Mouse (Mus musculus) liver, embryonic 15.5 days (tissue): ENCODE results near the gene Emx2. TPM values are rescaled to one million over a fixed set of nuclear protein-coding genes. Genes with fewer than 3 reads are reported as not detected.

Experiments
- ATAC-seq: fragments of 200-750 bp; cut with Nextera tagmentation; 2 replicates; pipeline ENCODE4 v1.8.0; 2017; ENCODE audit warnings: moderate number of reproducible peaks, mild to moderate bottlenecking, moderate library complexity; ENCODE audit not compliant: insufficient read depth
- H3K27ac ChIP-seq: fragments of 300-500 bp; sonication (generic); replicated peaks from 2 replicates; pipeline ENCODE4 v1.5.1; 2015; ENCODE audit warnings: mild to moderate bottlenecking, inconsistent platforms
- H3K27me3 ChIP-seq: fragments of 300-500 bp; sonication (generic); 2 replicates; pipeline ENCODE4 v1.6.1; 2015; ENCODE audit warnings: mild to moderate bottlenecking, inconsistent platforms
- H3K36me3 ChIP-seq: fragments of 300-500 bp; sonication (generic); replicated peaks from 2 replicates; pipeline ENCODE4 v1.6.1; 2015; ENCODE audit warnings: moderate library complexity, mild to moderate bottlenecking, inconsistent platforms
- H3K4me1 ChIP-seq: fragments of 300-500 bp; sonication (generic); replicated peaks from 2 replicates; pipeline ENCODE4 v1.6.1; 2015; ENCODE audit warnings: inconsistent platforms
- H3K4me2 ChIP-seq: fragments of 300-500 bp; sonication (generic); 2 replicates; pipeline ENCODE4 v1.6.1; 2015; ENCODE audit warnings: moderate library complexity, mild to moderate bottlenecking, inconsistent platforms
- H3K4me3 ChIP-seq: fragments of 300-500 bp; sonication (generic); replicated peaks from 2 replicates; pipeline ENCODE4 v1.5.1; 2015; ENCODE audit warnings: mild to moderate bottlenecking, inconsistent platforms
- H3K9ac ChIP-seq: fragments of 300-500 bp; sonication (generic); 2 replicates; pipeline ENCODE4 v1.6.1; 2015; ENCODE audit warnings: moderate library complexity, mild to moderate bottlenecking, inconsistent platforms
- H3K9me3 ChIP-seq: fragments of 300-500 bp; sonication (generic); replicated peaks from 2 replicates; pipeline ENCODE4 v1.6.1; 2016; ENCODE audit warnings: inconsistent platforms
- WGBS: fragments of 180-500 bp; shearing (Covaris S2); methylation state at CpG from one replicate; pipeline ENCODE4 v1.1.7; 2015; ENCODE audit warnings: mixed read lengths; ENCODE audit not compliant: insufficient replicate concordance; 5-methylcytosine and 5-hydroxymethylcytosine counted together
- polyA plus RNA-seq: library from polyadenylated mRNA; unstranded; fragments of >200 nt; fragmentation: Nextera tagmentation; extraction: Ambion mirVana; gene quantifications from 2 replicates; pipeline ENCODE4 v1.2.1, GENCODE M21; 2015

Gene Emx2
- polyA plus RNA-seq, 1 experiment from 2014 or later, result 0.07 TPM

DNA sequence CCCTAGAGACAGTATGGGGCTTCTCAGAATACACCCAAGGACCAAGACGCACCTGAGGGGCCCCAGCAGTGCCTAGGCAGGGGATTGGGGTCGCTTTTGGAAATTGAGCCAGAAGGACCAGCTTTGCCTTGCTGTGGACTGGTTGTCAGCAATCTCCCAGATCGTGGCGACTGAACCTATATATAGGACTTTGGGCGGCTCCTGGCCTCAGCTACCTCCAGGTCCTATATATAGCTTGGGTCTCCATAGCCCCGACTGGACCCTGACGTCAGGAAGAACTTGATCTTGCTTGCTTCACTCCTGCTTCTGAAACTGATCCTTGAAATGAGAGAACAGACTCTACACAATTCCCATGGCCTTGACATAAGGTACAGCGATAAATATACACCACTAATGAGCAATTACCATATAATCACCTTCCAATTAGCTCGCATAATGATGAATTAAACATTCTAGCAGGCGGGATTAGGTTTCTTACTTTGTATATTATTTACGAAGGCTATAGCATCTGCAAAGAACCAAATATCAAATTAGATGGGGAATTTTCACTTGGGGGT is 12.0 kb downstream of the Emx2 start:
- H3K27ac ChIP-seq, result no peak overlapping the region
- ATAC-seq, result no peak
- WGBS, result 9% methylated on average over 11 of the region's 11 CpGs

DNA sequence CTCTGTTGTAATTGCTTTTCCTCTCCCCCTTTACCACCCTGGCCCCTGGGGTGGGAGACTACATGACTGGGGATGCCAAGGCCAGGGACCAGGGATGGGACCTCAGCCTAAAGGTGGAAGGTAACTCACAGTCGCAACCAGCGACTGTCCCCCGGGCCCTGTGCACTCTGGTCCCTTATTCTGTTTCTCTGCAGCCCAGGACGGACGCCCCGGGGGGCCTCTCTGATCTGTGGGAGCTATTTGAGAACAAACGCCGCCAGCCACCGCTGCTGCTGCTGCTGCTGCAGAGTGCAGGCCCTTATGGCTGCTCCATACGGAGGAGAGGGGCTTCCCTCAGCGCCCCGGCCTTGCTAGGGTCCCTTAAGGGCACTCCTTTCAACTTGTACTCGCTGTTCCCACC is 12.7 kb downstream of the Emx2 start:
- 2% methylated on average over 13 of the region's 13 CpGs for WGBS
- Histone ChIP-seq H3K4me2 (no peak overlapping the region), H3K4me3 (no peak overlapping the region), H3K4me1 (no peaks in the 10 kb centered on the region), H3K36me3 (no peaks in the 10 kb centered on the region), H3K27ac (no peak overlapping the region), H3K9ac (no peak overlapping the region), H3K9me3 (no peaks in the 10 kb centered on the region), H3K27me3 (peaks cover 83% of the 10 kb centered on the region)
- ATAC-seq, result no peak

More for the DNA sequence above, 12.0 kb downstream of the Emx2 start:
- Histone ChIP-seq H3K4me1 (no peaks in the 10 kb centered on the region), H3K9me3 (no peaks in the 10 kb centered on the region), H3K4me3 (no peak overlapping the region), H3K36me3 (no peaks in the 10 kb centered on the region), H3K27me3 (peaks cover 86% of the 10 kb centered on the region), H3K4me2 (no peak overlapping the region), H3K9ac (no peak overlapping the region)

DNA sequence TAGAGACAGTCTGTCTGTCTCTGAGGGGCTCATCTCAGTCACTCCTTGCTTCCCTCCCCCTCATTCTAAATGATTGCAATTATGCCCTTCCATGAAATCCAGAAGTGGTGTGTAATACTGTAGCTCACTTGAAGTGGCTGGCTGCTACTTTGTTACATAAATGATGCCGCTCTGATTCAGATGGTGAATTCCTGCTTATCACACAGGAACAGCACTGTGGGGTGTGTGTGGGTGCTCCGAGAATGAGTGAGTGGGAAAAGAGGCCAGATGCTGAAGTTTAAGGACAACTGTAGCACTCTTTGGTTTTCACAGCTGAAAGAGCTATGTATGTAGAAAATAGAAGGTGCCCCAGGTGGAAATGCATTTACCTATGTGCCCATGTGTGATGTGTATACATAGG is 14.7 kb downstream of the Emx2 start:
- no peak for ATAC-seq
- no peaks in the 10 kb centered on the region for H3K36me3 ChIP-seq
- no peak overlapping the region for H3K4me2 ChIP-seq
- no peaks in the 10 kb centered on the region for H3K4me1 ChIP-seq
- H3K4me3 ChIP-seq, result no peak overlapping the region
- no peaks in the 10 kb centered on the region for H3K9me3 ChIP-seq
- WGBS, result 49% methylated on average over 2 of the region's 2 CpGs
- no peak overlapping the region for H3K27ac ChIP-seq
- peaks cover 67% of the 10 kb centered on the region for H3K27me3 ChIP-seq
- H3K9ac ChIP-seq, result no peak overlapping the region

DNA sequence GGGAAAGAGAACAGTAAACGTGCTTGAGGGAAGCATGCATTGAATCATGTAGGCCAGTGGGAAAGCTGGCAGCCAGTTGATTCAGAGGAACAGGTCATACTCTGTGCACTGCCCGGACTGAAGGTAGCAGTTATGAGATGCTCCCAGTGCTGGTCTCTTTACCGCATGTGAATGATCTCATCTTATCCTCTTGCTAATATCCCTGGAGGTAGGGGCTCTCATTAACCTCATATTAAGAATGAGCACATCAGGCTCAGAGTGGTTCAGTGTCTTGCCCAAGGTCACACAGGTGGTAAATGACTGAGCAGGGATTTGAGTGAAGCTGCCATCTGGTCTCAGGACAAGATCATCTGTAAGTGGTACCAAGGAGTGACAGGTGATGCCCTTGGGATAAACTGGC is 21.7 kb downstream of the Emx2 start:
- ATAC-seq, result no peak
- Histone ChIP-seq H3K4me3 (no peak overlapping the region), H3K9ac (no peak overlapping the region), H3K9me3 (no peaks in the 10 kb centered on the region), H3K27ac (no peak overlapping the region), H3K4me1 (no peaks in the 10 kb centered on the region), H3K4me2 (no peak overlapping the region), H3K36me3 (no peaks in the 10 kb centered on the region), H3K27me3 (peaks cover 10% of the 10 kb centered on the region)
- 63% methylated on average over 3 of the region's 3 CpGs for WGBS

DNA sequence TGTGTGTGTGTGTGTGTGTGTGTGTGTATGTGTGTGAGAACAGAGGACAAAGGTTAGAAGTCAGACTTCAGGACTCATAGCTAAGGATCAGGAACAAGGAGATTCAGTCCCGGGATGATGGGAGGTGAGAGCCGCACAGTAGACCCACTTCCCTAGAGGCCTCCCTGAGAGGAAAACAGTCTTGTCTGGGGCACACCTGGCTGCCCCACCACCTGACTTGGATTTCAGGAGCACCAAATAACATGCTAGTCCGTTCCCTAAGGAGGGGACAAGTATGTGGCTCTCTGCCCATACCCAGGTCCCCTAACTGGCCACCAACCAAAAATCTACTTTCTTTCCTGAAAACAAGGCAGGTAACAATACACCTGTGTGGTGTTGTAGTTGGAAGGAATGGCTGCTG is 22.4 kb downstream of the Emx2 start:
- Histone ChIP-seq H3K27ac (no peak overlapping the region), H3K36me3 (no peaks in the 10 kb centered on the region), H3K4me3 (no peak overlapping the region), H3K9me3 (no peaks in the 10 kb centered on the region), H3K4me2 (no peak overlapping the region), H3K9ac (no peak overlapping the region), H3K27me3 (peaks cover 4% of the 10 kb centered on the region), H3K4me1 (no peaks in the 10 kb centered on the region)
- no peak for ATAC-seq
- 76% methylated on average over 3 of the region's 3 CpGs for WGBS

DNA sequence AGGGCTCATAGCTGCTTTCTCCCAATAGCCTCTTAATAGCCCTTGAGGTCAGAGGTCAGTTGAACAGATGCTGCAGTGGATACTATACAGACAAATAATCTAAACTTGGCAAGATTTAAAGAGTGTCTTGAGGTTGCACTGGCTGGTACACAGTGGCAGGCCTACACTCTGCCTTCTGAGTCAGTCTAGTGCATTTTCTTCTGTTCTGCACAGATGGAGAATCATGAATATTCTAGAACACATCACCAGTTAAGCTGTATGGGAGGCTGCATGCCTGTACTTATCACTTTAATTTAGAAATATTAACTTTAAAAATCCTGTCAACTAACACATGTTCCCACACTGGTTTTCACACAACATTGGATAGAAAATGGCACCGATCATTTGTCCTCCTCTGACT is 34.1 kb downstream of the Emx2 start:
- Histone ChIP-seq H3K36me3 (no peaks in the 10 kb centered on the region), H3K27ac (no peak overlapping the region), H3K9me3 (no peaks in the 10 kb centered on the region), H3K4me2 (no peak overlapping the region), H3K4me3 (no peak overlapping the region), H3K9ac (no peak overlapping the region), H3K27me3 (no peaks in the 10 kb centered on the region), H3K4me1 (no peaks in the 10 kb centered on the region)
- 53% methylated on average over 1 of the region's 1 CpGs for WGBS
- no peak for ATAC-seq

DNA sequence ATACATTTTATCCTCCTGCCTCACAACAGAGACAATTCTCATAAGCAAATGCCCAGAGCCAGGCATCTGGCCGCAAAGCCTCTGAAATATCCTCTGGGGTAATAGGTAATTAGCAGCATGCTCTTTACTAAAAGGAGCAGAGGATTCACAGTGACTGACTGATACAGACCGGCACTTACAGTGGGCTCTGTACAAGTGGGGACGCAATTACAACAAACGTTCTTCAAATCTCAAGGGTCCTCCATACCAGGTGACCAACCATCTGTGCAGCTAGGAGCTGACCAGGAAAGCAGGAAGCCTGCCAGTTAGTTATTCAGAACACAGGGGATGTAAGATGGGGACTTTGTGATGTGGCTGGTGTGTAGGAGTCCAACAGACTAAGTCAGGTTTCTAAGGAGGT is 38.7 kb downstream of the Emx2 start:
- no peak overlapping the region for H3K4me2 ChIP-seq
- WGBS, result 68% methylated on average over 4 of the region's 4 CpGs
- no peaks in the 10 kb centered on the region for H3K4me1 ChIP-seq
- ATAC-seq, result no peak
- no peaks in the 10 kb centered on the region for H3K9me3 ChIP-seq
- H3K9ac ChIP-seq, result no peak overlapping the region
- H3K27me3 ChIP-seq, result no peaks in the 10 kb centered on the region
- no peaks in the 10 kb centered on the region for H3K36me3 ChIP-seq
- no peak overlapping the region for H3K4me3 ChIP-seq
- no peak overlapping the region for H3K27ac ChIP-seq

DNA sequence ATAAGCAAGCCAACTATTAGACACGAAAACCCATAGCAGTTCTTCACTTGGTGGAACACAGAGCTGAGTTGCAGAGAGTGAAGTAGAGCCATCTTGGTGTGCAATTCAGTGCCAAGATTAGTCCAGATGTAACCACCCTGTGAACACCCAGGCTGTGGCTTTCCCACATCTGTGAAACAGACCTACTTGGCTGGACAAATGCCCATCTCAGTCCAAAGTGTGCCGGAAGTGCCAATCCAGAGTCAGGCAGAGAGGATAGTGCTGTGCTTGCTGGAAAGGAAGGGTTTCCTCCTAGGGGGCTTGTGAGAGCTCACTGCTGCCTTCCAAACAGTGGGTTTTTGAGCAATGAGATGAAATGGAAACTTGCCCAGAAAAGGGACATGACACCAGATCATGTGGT is 50.7 kb downstream of the Emx2 start:
- H3K4me2 ChIP-seq, result no peak overlapping the region
- H3K9me3 ChIP-seq, result no peaks in the 10 kb centered on the region
- H3K9ac ChIP-seq, result no peak overlapping the region
- 66% methylated on average over 2 of the region's 2 CpGs for WGBS
- H3K27me3 ChIP-seq, result no peaks in the 10 kb centered on the region
- H3K4me1 ChIP-seq, result no peaks in the 10 kb centered on the region
- no peak overlapping the region for H3K4me3 ChIP-seq
- H3K27ac ChIP-seq, result no peak overlapping the region
- ATAC-seq, result no peak
- H3K36me3 ChIP-seq, result no peaks in the 10 kb centered on the region

DNA sequence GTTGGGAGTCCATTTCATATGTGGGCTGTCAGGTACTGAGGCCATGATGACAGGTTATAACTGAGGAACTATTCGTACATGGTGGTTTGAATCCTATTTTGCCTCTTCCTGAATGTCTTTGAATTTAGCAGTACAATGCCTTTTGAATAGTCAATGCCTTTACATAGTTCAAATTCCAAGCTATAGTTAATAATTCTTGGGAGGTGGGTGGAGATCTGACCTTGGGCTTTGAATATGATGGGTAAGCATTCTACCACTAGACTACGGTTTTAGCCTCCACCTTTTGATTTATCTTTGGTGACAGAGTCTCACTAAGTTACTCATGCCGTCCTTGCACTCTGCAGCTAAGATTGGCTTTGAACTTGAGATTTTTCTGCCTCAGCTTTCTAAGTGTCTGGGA is 55.0 kb downstream of the Emx2 start:
- no peak for ATAC-seq
- no peak overlapping the region for H3K9ac ChIP-seq
- no peak overlapping the region for H3K4me2 ChIP-seq
- 58% methylated on average over 3 of the region's 3 CpGs for WGBS
- no peaks in the 10 kb centered on the region for H3K4me1 ChIP-seq
- H3K4me3 ChIP-seq, result no peak overlapping the region
- no peaks in the 10 kb centered on the region for H3K9me3 ChIP-seq
- no peaks in the 10 kb centered on the region for H3K27me3 ChIP-seq
- no peak overlapping the region for H3K27ac ChIP-seq
- H3K36me3 ChIP-seq, result no peaks in the 10 kb centered on the region

Other genes starting within 250 kb of the Emx2 start
- gene Kcnk18, start 239.2 kb upstream of the Emx2 start, polyA plus RNA-seq, result not detected in 2 replicates
- 2.8 and 3.0 TPM in 2 replicates for gene Slc18a2, start 197.5 kb upstream of the Emx2 start, polyA plus RNA-seq
- 13.3 TPM in 1 of 2 replicates, not detected in the other for gene Rps12-ps3, start 136.1 kb upstream of the Emx2 start, polyA plus RNA-seq
- gene Pdzd8, start 112.6 kb upstream of the Emx2 start, polyA plus RNA-seq, result 3.7 and 4.0 TPM in 2 replicates